Mouse (Mus musculus) midbrain, embryonic 11.5 days (tissue): ENCODE measurements at regions not wholly inside any gene's neighbourhood (a gene's known extent, or its start where the extent isn't known, plus 50 kb on each side); places are given as distances from the start of the nearest gene placed in this dataset.

ENCODE experiments used
- ATAC-seq: fragments of 200-750 bp; cut with Nextera tagmentation; 2 replicates; pipeline ENCODE4 v1.8.0; 2017; ENCODE audit warnings: moderate TSS enrichment, moderate library complexity; ENCODE audit not compliant: low FRiP score
- DNase-seq: peaks from one replicate; pipeline ENCODE4 v3.0.0; 2015; ENCODE audit warnings: low spot score; ENCODE audit errors: missing footprints
- H3K27ac ChIP-seq: fragments of 300-500 bp; sonication (generic); 2 replicates; pipeline ENCODE4 v1.5.1; 2014; ENCODE audit warnings: low read depth, low read length
- H3K27me3 ChIP-seq: fragments of 300-500 bp; sonication (generic); 2 replicates; pipeline ENCODE4 v1.6.1; 2014; ENCODE audit warnings: mild to moderate bottlenecking, low read length, moderate library complexity, mixed read lengths; ENCODE audit not compliant: control insufficient read depth, insufficient read depth
- H3K36me3 ChIP-seq: fragments of 300-500 bp; sonication (generic); 2 replicates; pipeline ENCODE4 v1.6.1; 2014; ENCODE audit warnings: mild to moderate bottlenecking, low read length, moderate library complexity, mixed read lengths; ENCODE audit not compliant: control insufficient read depth, insufficient read depth
- H3K4me1 ChIP-seq: fragments of 300-500 bp; sonication (generic); 2 replicates; pipeline ENCODE4 v1.6.1; 2014; ENCODE audit warnings: low read length; ENCODE audit not compliant: control insufficient read depth, insufficient read depth
- H3K4me2 ChIP-seq: fragments of 300-500 bp; sonication (generic); 2 replicates; pipeline ENCODE4 v1.6.1; 2014; ENCODE audit warnings: mild to moderate bottlenecking, moderate library complexity
- H3K4me3 ChIP-seq: fragments of 300-500 bp; sonication (generic); 2 replicates; pipeline ENCODE4 v1.5.1; 2014; ENCODE audit warnings: low read depth, low read length
- H3K9ac ChIP-seq: fragments of 300-500 bp; sonication (generic); 2 replicates; pipeline ENCODE4 v1.6.1; 2014; ENCODE audit warnings: low read length
- H3K9me3 ChIP-seq: fragments of 300-500 bp; sonication (generic); 2 replicates; pipeline ENCODE4 v1.6.1; 2016; ENCODE audit warnings: low read length; ENCODE audit not compliant: control insufficient read depth
- WGBS: fragments of 180-500 bp; shearing (Covaris S2); extraction: QIAGEN DNeasy Blood & Tissue Kit; methylation state at CpG from one replicate; pipeline ENCODE4 v1.1.7; 2014; 5-methylcytosine and 5-hydroxymethylcytosine counted together

DNA sequence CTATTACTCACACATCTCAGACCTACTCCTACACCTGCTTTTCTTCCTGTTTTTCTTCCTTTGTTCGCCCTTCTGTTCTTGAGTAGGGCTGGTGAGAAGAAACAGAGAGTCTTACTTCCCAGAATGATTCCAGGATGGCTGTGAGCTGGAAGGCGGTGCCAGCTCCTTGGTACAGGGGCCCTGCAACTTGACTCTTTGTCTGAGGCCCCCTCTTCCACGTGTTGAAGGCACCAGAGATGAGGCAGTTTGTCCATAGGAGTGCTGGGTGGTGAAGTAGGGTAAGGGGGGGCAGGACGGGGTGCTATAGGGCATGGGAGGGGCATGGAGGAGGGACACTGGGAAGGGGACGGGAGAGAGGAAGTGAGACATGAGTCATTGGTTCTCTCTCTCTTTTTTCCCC lies 60.8 kb downstream of the Dmrta2 start:
- H3K27me3 ChIP-seq: no peaks in the 10 kb centered on the region
- H3K9me3 ChIP-seq: no peaks in the 10 kb centered on the region
- H3K27ac ChIP-seq: no peak overlapping the region
- no peak overlapping the region for H3K9ac ChIP-seq
- no peaks in the 10 kb centered on the region for H3K4me1 ChIP-seq
- DNase-seq (no peak), ATAC-seq (no peak)
- no peak overlapping the region for H3K4me3 ChIP-seq
- no peaks in the 10 kb centered on the region for H3K36me3 ChIP-seq
- WGBS: 67% methylated on average over 5 of the region's 5 CpGs
- no peak overlapping the region for H3K4me2 ChIP-seq

DNA sequence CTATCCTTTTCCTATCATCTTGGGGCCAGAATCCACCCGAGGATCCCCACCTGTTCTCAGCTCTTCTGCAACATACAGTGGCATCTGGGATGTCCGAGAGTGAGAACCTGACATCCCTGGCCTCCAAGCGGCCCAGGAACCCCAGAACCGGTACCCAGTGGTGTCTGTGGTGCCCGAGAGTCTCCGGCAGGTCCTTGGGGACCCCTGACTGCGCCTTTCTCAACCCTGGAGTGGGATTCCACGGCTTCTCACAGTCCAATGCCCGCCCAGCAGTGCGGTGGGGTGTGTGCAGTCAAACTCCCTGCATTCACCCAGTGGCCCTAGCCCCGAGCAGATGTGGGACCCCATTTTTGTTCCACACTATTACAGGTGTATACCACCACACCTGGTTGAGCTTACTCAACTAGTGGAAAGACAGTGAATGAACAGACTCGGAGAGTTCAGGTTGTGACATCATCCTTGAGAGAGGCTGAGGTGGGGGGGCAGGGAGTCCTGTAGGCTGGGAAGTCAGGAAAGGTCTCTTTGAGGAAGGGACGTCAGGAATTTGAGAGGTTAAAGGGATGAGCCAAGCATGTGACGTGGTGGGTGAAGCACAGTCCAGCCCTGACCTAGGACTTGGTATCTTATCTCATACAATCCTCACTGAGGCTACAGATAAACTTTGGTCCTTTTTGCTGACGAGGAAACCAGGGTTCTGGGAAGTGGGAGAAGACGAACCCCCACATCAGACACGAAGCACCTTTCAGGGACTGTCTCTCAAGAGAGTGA lies 67.2 kb downstream of the Dmrta2 start:
- ATAC-seq (no peak), DNase-seq (peak; percentile 62)
- H3K36me3 ChIP-seq: no peaks in the 10 kb centered on the region
- H3K9me3 ChIP-seq: no peaks in the 10 kb centered on the region
- WGBS: 86% methylated on average over 17 of the region's 17 CpGs
- H3K27ac ChIP-seq: no peak overlapping the region
- no peak overlapping the region for H3K9ac ChIP-seq
- H3K4me1 ChIP-seq: no peaks in the 10 kb centered on the region
- H3K4me2 ChIP-seq: no peak overlapping the region
- H3K4me3 ChIP-seq: no peak overlapping the region
- no peaks in the 10 kb centered on the region for H3K27me3 ChIP-seq

DNA sequence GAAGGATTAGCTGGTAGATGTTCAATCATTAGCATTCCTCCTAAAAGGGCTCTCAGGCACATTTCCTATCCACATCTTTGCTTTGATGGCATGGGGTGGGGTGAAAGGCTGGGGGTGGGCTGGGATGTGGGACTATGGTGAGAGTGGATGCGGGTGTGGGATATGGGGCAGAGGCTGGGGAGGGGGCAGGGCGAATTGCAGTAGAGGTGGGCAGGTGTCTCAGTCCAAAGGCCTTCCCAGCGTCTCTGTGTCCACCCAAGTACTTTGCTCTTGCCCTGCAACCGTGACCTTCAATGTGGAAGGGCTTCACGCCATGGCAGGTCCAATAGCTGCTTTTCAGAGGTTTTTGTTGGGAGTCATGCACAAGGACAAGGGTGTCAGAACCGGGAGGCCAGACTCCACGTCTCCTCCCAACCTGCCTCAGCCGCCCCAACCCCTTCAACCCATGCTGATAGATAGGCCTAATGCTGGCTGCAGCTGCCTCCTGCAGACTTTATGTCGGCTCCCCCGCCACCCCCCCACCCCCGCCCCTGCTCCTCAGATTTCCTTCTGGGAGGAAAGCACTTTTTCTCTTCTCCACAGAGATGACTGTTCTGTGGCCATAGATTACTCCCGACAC lies 67.9 kb downstream of the Dmrta2 start:
- DNase-seq: no peak
- Histone ChIP-seq H3K27ac (no peak overlapping the region), H3K36me3 (no peaks in the 10 kb centered on the region), H3K27me3 (no peaks in the 10 kb centered on the region), H3K4me1 (no peaks in the 10 kb centered on the region), H3K4me3 (no peak overlapping the region), H3K4me2 (no peak overlapping the region), H3K9ac (no peak overlapping the region), H3K9me3 (no peaks in the 10 kb centered on the region)
- ATAC-seq: no peak
- 84% methylated on average over 12 of the region's 12 CpGs for WGBS

DNA sequence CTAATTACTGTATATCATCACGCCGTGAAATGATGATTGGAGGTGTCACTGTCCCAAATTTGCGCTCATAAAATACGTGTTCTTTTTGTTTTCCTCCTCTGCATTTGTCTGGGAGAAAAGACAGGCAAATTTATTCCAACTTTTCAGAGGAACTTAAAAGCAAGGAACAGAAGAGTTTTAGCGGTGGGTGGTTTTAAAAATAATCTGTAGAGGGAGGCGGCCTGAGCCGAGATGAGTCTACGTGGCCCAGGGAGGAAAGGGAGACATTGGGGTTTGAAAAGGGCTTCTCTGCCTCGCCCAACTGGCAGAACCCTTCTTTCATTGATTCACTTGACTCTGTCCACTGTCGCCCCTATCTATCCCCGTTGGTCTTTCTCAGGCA lies 68.4 kb downstream of the Dmrta2 start:
- H3K4me1 ChIP-seq: no peaks in the 10 kb centered on the region
- H3K4me2 ChIP-seq: no peak overlapping the region
- 95% methylated on average over 11 of the region's 11 CpGs for WGBS
- H3K27me3 ChIP-seq: no peaks in the 10 kb centered on the region
- ATAC-seq: no peak
- H3K27ac ChIP-seq: no peak overlapping the region
- no peak overlapping the region for H3K4me3 ChIP-seq
- DNase-seq: peak; percentile 28
- no peaks in the 10 kb centered on the region for H3K9me3 ChIP-seq
- H3K36me3 ChIP-seq: no peaks in the 10 kb centered on the region
- no peak overlapping the region for H3K9ac ChIP-seq

DNA sequence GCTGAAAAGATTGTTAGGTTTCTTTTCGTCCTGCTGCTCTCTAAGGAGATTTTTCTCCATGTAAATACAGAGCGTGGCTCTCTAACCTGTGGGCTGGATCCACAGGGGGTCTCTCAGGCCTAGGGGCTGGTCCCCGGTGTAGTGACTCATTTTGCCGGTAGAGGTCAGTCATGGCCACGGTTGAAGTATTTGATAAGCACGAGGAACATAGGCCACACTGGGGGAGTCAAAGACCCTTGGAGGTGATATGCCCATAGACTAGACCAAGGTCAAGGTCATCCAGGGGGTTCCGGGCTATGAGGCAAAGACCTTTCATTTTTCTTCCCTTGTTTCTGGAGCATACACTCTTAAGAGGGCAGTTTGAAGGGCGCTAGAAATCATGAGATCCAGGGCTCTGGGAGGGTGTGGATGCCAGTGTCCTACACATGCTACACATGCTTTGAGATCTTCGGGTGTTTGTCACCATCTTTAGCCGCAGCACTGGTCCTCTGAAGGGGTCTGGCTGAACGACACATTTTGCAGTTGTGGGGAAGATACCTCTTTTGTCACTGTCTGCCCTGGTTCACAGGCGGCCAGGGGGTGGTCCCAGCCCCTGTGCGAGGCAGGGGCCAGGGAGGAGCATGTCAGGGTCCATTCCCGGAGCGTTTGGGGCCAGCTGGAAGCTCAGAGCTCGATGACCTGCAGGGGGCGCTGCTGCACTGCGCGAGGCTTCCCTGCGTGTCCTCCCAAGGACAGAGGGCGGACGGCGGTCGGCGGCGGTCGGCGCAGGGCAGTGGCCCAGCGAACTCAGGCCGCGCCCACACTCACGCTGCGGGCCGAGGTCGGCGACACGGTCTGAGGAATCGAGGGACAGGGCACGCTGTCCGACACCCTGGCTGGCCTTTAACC lies 72.8 kb downstream of the Dmrta2 start:
- peak; percentile 100 for DNase-seq
- H3K4me1 ChIP-seq: no peaks in the 10 kb centered on the region
- ATAC-seq: peak; percentile 95
- peak overlapping the region; percentile 40 for H3K4me3 ChIP-seq
- H3K4me2 ChIP-seq: peak overlapping the region; percentile 66
- 4% methylated on average over 40 of the region's 40 CpGs for WGBS
- no peaks in the 10 kb centered on the region for H3K27me3 ChIP-seq
- H3K9ac ChIP-seq: peak overlapping the region; percentile 63
- no peak overlapping the region for H3K27ac ChIP-seq
- no peaks in the 10 kb centered on the region for H3K36me3 ChIP-seq
- no peaks in the 10 kb centered on the region for H3K9me3 ChIP-seq

DNA sequence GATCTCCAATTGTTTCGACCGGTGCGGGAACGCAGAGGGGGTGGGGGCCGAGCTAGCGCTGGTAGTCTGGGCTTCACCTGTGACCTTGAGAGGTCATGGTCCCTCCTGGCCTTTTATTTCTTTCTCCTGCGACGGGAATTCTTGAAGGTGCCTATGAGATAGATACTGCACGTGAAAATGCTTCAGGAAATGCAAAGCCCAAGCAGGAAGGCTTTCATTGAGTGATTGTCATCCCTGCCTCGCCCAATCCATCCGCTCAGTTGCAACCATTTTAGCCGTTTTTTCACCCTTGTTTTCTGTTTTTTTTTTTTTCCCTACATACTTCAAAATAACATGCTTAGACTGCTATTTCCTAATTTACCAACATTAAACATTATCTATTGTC lies 73.4 kb downstream of the Dmrta2 start:
- no peak for ATAC-seq
- Histone ChIP-seq H3K4me1 (no peaks in the 10 kb centered on the region), H3K9me3 (no peaks in the 10 kb centered on the region), H3K36me3 (no peaks in the 10 kb centered on the region), H3K4me3 (peak overlapping the region; percentile 40), H3K9ac (peak overlapping the region; percentile 63), H3K27ac (no peak overlapping the region), H3K4me2 (peak overlapping the region; percentile 66), H3K27me3 (no peaks in the 10 kb centered on the region)
- 17% methylated on average over 12 of the region's 12 CpGs for WGBS
- DNase-seq: no peak

DNA sequence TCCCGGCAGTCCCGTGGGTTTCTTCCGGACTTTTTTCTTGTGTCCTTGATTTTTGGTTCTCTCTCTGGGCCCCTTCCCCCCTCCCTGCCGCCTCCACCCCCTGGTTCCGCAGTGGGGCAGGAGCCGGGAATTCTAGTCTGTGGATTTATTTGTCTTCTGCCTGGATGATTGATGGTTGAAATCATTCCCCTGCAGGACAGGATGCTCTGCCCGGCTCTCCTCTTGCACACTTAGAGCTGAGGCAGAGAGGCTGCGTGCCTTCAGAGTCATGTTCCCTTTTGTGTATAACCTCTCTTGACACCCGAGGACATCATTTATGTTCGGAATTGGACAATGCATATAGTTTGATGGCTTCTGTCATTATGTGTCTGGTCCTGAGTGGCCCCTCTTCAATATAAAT lies 74.0 kb downstream of the Dmrta2 start:
- Histone ChIP-seq H3K4me1 (no peaks in the 10 kb centered on the region), H3K36me3 (no peaks in the 10 kb centered on the region), H3K4me2 (no peak overlapping the region), H3K27me3 (no peaks in the 10 kb centered on the region), H3K9me3 (no peaks in the 10 kb centered on the region), H3K27ac (no peak overlapping the region), H3K9ac (no peak overlapping the region), H3K4me3 (no peak overlapping the region)
- 60% methylated on average over 10 of the region's 10 CpGs for WGBS
- DNase-seq (no peak), ATAC-seq (no peak)

DNA sequence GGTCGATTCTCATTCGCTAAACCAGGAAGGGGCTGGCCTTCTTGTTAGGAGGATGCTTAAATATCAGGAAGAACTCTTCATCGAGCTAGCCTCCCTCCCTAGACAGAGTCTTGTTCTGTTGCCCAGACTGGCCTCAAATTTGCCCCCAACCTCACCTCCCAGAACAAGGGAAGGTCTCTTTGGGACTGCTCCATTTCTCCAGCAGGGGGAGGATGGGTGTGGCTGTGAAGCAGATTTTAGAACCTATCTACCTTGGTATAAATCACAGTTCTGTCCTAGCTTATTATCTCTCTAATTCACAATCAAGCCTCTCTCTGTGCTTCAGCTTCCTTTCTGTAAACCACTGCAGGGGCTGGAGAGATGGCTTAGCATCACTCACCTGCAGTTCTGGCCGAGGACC lies 75.1 kb downstream of the Dmrta2 start:
- H3K27me3 ChIP-seq: no peaks in the 10 kb centered on the region
- no peak overlapping the region for H3K27ac ChIP-seq
- H3K4me1 ChIP-seq: no peaks in the 10 kb centered on the region
- no peaks in the 10 kb centered on the region for H3K36me3 ChIP-seq
- 88% methylated on average over 4 of the region's 4 CpGs for WGBS
- no peak overlapping the region for H3K4me3 ChIP-seq
- DNase-seq (no peak), ATAC-seq (no peak)
- H3K9me3 ChIP-seq: no peaks in the 10 kb centered on the region
- no peak overlapping the region for H3K4me2 ChIP-seq
- H3K9ac ChIP-seq: no peak overlapping the region

DNA sequence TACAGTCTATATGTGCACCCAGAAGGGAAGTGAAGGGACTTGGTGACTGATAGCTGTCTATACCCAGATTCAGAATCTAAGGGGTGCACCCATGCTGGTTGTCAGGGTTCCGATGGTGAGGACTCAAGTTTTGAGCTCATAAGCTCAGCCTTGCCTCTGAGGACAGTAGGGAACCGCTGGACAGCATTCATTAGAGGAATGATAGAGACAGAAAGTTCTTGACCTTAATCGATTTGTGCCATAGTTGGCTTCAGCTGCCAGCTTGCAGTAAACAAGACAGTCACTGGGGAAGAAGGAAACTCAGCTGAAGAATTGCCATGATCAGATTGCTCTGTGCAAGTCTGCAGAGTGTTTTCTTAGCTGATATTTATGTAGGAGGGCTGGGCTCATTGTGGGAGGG lies 96.0 kb downstream of the Dmrta2 start:
- H3K9ac ChIP-seq: no peak overlapping the region
- ATAC-seq (no peak), DNase-seq (peak; percentile 61)
- no peaks in the 10 kb centered on the region for H3K36me3 ChIP-seq
- H3K27ac ChIP-seq: no peak overlapping the region
- H3K4me2 ChIP-seq: no peak overlapping the region
- no peaks in the 10 kb centered on the region for H3K27me3 ChIP-seq
- WGBS: 78% methylated on average over 3 of the region's 3 CpGs
- H3K9me3 ChIP-seq: no peaks in the 10 kb centered on the region
- H3K4me3 ChIP-seq: no peak overlapping the region
- no peaks in the 10 kb centered on the region for H3K4me1 ChIP-seq
